ENCODE assay signal across 16 mouse cellular contexts in the genomic region with DNA sequence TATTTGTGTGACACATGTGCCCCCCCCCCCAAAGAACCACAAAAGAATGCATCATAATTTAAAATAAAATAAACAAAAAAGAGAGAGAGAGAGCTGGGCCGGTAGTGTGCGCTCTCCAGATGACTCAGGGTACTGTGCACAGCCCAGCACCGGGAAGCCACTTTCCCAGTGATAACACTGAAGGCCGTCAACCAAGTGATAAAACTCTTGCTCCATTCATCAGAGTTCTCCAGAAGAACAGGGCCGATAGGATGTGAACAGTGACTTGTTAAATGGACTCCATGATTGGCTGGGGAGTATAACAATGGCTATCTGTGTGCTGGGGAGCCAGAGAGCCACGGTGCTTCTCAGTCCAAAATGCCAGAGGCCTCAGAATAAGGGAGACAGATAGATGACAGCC. TPM values are rescaled to one million over a fixed set of nuclear protein-coding genes. Genes with fewer than 3 reads are reported as not detected.
DNase-seq lines count a peak whose midpoint lies in the region; ATAC-seq lines count a peak whose summit lies in the region.
"Had no signal": no experiment of that assay in that cellular context is flagged by ENCODE, and none has a peak within 500 bp of the region (broad histone marks: within the 10 kb centered on the region; RNA-seq: fewer than 3 reads in every experiment).

No protein-coding gene starts in this region.

- H3K4me3 ChIP-seq in liver, embryonic 12.5 days: no peak overlapping the region
- H3K4me3 ChIP-seq in forebrain, embryonic 14.5 days (ENCODE audit: low read depth, low read length): no peak overlapping the region
- H3K4me3 ChIP-seq: hindbrain, embryonic 12.5 days; limb, embryonic 12.5 days; midbrain, embryonic 12.5 days; stomach, embryonic 15.5 days had no signal

- peaks cover 11% of the 10 kb centered on the region for H3K4me1 ChIP-seq in liver, embryonic 12.5 days
- H3K4me1 ChIP-seq in forebrain, embryonic 14.5 days (ENCODE audit: control insufficient read depth, insufficient read depth, low read length): no peaks in the 10 kb centered on the region
- H3K4me1 ChIP-seq: hindbrain, embryonic 12.5 days; limb, embryonic 12.5 days; midbrain, embryonic 12.5 days; stomach, embryonic 15.5 days had no signal

- H3K9me3 ChIP-seq in liver, embryonic 12.5 days (replicated peaks): no peaks in the 10 kb centered on the region
- no peaks in the 10 kb centered on the region for H3K9me3 ChIP-seq in forebrain, embryonic 14.5 days (replicated peaks; ENCODE audit: control insufficient read depth, low read length)
- H3K9me3 ChIP-seq: hindbrain, embryonic 12.5 days; midbrain, embryonic 12.5 days; stomach, embryonic 15.5 days had no signal

- peak overlapping the region; percentile 10; the same call in 1 of the 2 replicates for H3K4me2 ChIP-seq in liver, embryonic 12.5 days
- no peak overlapping the region for H3K4me2 ChIP-seq in forebrain, embryonic 14.5 days (ENCODE audit: low read length)
- H3K4me2 ChIP-seq: hindbrain, embryonic 12.5 days; limb, embryonic 12.5 days; midbrain, embryonic 12.5 days; stomach, embryonic 15.5 days had no signal

- no peak overlapping the region for H3K9ac ChIP-seq in liver, embryonic 12.5 days
- no peak overlapping the region for H3K9ac ChIP-seq in forebrain, embryonic 14.5 days (ENCODE audit: low read length)
- H3K9ac ChIP-seq: hindbrain, embryonic 12.5 days; limb, embryonic 12.5 days; midbrain, embryonic 12.5 days; stomach, embryonic 15.5 days had no signal

- H3K36me3 ChIP-seq in liver, embryonic 12.5 days: no peaks in the 10 kb centered on the region
- no peaks in the 10 kb centered on the region for H3K36me3 ChIP-seq in forebrain, embryonic 14.5 days (ENCODE audit: control insufficient read depth, insufficient read depth, low read length)
- H3K36me3 ChIP-seq: hindbrain, embryonic 12.5 days; limb, embryonic 12.5 days; midbrain, embryonic 12.5 days; stomach, embryonic 15.5 days had no signal

- 21% methylated on average over 6 of the region's 6 CpGs for WGBS in liver, embryonic 12.5 days (ENCODE audit: insufficient replicate concordance)
- 69% methylated on average over 6 of the region's 6 CpGs for WGBS in forebrain, embryonic 14.5 days

- DNase-seq in adrenal gland, postnatal 14 days: peak; percentile 25
- no peak for DNase-seq in adrenal gland, postnatal 4 days (ENCODE audit: low spot score in 2 of 2)
- DNase-seq in spleen, adult 12 weeks (ENCODE audit: low spot score): peak; percentile 0
- DNase-seq in spleen, postnatal 4 days (ENCODE audit: low spot score in 2 of 2): no peak
- DNase-seq in urinary bladder, adult 18-20 months (ENCODE audit: low spot score in 2 of 2): no peak
- no peak for DNase-seq in right cerebral cortex, postnatal 10 days (ENCODE audit: low spot score in 2 of 2)
- no peak for DNase-seq in forebrain, embryonic 14.5 days (ENCODE audit: low spot score)
- DNase-seq: cerebellum, adult 8-10 months; kidney, adult 18-20 months; thymus, postnatal 36 days had no signal

- peak; percentile 98 for ATAC-seq in liver, embryonic 12.5 days
- no peak for ATAC-seq in forebrain, embryonic 14.5 days
- ATAC-seq: lung, postnatal 0 days had no signal

- no peaks in the 10 kb centered on the region for H3K27me3 ChIP-seq in liver, embryonic 12.5 days (replicated peaks)
- H3K27me3 ChIP-seq in forebrain, embryonic 14.5 days (replicated peaks; ENCODE audit: control insufficient read depth, insufficient read depth, low read length): no peaks in the 10 kb centered on the region
- H3K27me3 ChIP-seq: hindbrain, embryonic 12.5 days; limb, embryonic 12.5 days; midbrain, embryonic 12.5 days; stomach, embryonic 15.5 days had no signal

- H3K27ac ChIP-seq in liver, embryonic 12.5 days: no peak overlapping the region
- H3K27ac ChIP-seq in forebrain, embryonic 14.5 days (ENCODE audit: low read depth, low read length): no peak overlapping the region
- H3K27ac ChIP-seq: hindbrain, embryonic 12.5 days; limb, embryonic 12.5 days; midbrain, embryonic 12.5 days; stomach, embryonic 15.5 days had no signal

RNA-seq across cellular contexts. Expression of gene Slc16a1, which starts 53.2 kb away (rescaled TPM):
- total RNA-seq in adrenal gland, postnatal 14 days (2021): 77.1 and 104 TPM in 2 replicates
- 10 to 100 TPM; 57.6 to 63.5 TPM for total RNA-seq in adrenal gland, postnatal 4 days (2021)
- 95.7 and 96.9 TPM in 2 replicates for polyA plus RNA-seq in liver, embryonic 12.5 days (2016; fragmentation: Nextera tagmentation; extraction: Ambion mirVana)
- 18.1 and 21.2 TPM in 2 replicates for polyA plus RNA-seq in forebrain, embryonic 14.5 days (2014; fragmentation: Nextera tagmentation; extraction: Ambion mirVana)

Comparison
In these comparisons a context has a peak if more than half of its experiments do, and no peak if none do; other contexts are left out.
1. DNase-seq: peak in adrenal gland, postnatal 14 days (single experiment) and spleen, adult 12 weeks (single experiment); none in adrenal gland, postnatal 4 days (0 of 2), spleen, postnatal 4 days (0 of 2), urinary bladder, adult 18-20 months (0 of 2), right cerebral cortex, postnatal 10 days (0 of 2) and forebrain, embryonic 14.5 days (single experiment).